Mouse (Mus musculus): Measurements from ENCODE around the gene Gm4969.

DNA sequence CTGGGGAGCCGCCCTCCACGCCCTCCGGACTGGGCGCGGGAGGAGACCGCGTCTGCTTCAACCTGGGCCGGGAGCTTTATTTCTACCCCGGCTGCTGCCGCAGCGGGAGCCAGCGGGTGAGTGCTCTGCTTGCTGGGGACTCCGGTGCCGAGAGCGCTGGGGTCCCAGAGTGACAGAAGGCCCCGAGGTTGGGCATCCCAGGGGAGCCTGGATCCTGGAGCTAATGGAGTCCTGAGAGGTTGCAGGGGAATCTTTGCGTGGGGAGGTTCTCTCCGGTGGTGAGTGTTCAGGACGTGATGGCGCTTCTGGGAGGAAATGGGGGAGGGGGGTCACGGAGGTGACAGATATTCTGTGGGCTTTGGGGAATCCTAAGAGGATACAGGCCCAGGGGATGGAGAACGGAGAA is 41.6 kb downstream of the Gm4969 start:
- no peak for TF ChIP-seq CTCF (IDR thresholded peaks at IDR 0.05; ENCODE audit: low read depth, low read length)
- no peak for TF ChIP-seq POLR2A (IDR thresholded peaks at IDR 0.05; ENCODE audit: extremely low read depth, insufficient read depth, low read length)
